Mouse (Mus musculus): ENCODE data around the gene Ift46.

GRCm38 (mm10) chr9:44721154-44721876, 46.4 kb upstream of the Ift46 start:
- TF ChIP-seq CTCF (IDR thresholded peaks at IDR 0.05; ENCODE audit: low read depth) = peak; percentile 35
- no peak for TF ChIP-seq EP300 (IDR thresholded peaks at IDR 0.05; ENCODE audit: low read depth)
